Mouse (Mus musculus): ENCODE measurements around the gene Evc.

Gene Evc

DNA sequence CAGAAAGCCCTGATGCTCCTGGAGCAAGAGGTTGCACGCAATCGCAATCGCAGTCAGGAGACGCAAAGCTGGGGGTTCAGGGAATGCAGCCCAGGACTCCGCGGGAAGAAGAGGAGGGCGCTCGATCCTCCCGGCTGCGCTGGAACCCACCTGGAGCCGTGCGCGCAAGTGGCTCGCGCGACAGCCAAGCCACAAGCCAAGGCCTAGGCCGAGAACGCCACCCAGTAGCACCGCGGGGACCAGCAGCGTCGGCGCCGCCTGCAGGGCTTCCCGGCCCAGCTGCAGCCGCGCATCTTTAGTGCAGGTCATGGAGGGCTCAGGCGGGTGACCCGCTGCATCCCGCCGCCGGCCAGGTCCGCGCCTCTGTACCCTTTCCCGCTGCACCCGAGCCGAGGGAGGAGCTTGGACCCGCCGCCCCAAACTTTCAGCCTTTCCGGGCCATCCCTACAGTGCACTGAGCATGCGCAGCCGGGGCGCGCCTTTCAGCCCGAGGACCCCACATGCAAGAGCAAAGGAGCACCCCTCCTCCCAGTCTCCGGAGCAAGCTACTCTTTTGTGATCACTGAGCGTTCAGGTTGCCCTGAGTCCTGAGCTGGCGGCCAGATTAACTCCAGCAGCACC, at the start of gene Evc:
Gene Evc, minus strand, starts transcription at position 410 of the 621 bp plus-strand sequence.
- peak; percentile 81 for DNase-seq (ENCODE audit: low spot score)

DNA sequence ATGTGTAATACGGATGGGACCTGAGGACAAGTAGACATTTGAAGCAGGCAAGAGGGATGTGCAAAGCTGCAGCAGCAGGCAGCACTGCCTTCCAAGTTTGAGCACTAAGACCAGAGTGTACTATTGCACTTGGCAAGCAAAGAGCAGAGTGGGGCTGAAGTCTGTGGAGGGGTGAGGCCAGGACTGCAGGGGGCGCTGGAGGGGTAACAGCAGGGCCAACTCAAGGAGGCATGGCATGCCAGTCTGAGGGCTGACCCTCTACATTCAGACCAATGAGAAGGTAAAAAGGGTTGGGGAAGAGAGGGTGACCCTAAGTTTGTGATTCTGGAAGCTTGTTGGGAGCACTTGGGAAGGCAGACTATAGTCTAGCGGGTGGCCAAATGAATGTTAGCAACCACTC, 46.9 kb upstream of the Evc start:
- no peak for DNase-seq (ENCODE audit: low spot score)

DNA sequence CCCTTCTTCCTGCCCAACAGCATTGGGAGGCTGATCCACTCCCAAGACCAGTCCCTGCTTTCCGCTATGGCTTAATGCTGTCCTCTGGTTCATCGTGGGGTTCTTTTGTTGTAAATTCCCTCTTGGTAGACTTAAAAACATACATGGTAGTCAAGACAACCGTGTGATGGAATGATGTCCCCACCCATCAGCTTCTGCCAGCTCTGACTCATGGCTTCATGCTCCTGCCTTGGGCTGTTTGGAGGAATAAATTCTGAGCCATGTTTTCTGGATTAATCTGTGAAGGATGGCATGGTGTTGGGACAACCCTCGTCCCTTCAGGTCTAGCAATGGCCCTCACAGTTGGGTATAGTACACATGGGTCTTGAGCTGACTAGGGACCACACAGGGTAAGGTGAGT, 43.9 kb upstream of the Evc start:
- DNase-seq (ENCODE audit: low spot score) = no peak

GRCm38 (mm10) chr5:37377376-37377775, 40.7 kb upstream of the Evc start:
- DNase-seq (ENCODE audit: low spot score) = no peak

DNA sequence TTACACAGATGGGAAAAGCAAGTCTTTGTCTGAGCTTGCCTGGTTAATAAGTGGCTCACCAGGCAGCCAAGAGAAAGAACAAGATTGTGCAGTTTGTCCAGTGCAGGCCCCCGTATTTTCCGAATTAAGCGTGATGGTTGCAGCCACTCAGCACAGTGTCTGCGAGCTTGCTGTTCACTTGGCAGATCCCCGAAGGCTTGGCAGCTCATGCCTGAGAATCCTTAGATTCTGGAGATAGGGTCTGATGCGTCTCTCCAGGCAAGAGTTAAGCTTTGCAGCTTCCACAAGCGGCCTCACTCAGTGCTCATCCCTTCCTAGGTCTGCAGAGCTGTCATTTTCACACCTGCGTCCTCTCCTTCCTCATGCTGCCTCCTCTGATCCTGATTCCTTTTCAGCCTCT, 32.1 kb upstream of the Evc start:
- no peak for DNase-seq (ENCODE audit: low spot score)

DNA sequence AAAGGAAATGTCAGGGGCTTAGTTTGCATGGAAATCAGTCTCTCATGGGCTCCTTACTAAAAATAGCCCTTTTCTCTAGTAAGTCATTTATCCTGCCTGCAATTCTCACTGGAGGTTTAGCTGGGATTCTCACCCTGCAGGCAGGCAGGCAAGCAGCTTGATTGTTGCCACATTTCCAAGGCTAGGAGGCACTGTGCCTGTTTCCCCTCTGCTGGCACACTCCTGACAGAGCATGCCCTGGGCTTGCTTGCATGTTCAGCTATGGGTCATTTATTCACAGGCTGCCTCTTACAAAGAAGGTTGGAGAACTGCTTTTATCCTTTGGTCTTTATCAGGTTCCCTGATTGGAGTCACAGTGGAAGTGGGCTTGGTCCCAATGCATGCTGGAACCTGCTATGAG, 29.1 kb upstream of the Evc start:
- DNase-seq (ENCODE audit: low spot score) = no peak

DNA sequence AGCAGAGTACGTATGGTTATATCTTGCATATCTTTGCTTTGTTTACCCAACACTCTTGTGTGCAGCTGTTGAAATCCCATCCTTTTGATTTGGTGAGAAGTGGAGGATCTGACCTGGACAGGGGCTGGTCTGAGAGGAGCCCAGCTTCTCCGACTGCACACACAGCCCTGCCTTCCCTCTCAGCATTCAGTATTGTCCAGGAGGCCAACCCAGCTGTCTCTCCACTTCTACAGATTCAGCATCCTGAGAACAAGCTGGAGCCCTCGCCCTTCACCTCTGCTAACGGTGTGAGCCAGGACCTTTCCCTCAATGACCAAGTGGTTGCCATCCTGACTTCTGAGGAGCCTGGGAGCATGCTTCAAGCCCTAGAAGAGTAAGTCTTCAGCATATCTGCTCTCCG, 26.6 kb upstream of the Evc start:
- no peak for DNase-seq (ENCODE audit: low spot score)

GRCm38 (mm10) chr5:37362618-37363017, 25.9 kb upstream of the Evc start:
- no peak for DNase-seq (ENCODE audit: low spot score)

DNA sequence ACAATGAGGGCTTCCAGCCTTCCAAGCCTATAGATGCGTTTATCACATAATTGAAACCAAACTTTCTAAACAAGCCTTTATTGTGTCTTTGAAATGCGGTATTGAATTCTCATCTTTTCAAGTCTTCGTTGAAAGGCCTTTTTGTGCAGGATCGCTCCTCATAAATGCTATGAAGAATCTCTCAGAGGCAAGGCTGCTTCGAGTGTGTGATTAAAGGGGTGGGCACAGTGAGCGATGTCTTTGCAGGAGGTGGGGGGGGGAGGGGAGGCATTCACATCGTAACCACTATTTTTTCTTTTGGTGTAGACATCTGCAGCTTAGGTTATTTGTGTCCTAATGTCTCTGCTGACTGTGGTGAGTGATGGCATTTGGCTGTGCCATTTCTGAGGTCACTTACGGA, 19.3 kb upstream of the Evc start:
- DNase-seq (ENCODE audit: low spot score) = no peak

- peak; percentile 74 for DNase-seq (ENCODE audit: low spot score)
Observed at GRCm38 (mm10) chr5:37354385-37354784, 17.7 kb upstream of the Evc start.

DNA sequence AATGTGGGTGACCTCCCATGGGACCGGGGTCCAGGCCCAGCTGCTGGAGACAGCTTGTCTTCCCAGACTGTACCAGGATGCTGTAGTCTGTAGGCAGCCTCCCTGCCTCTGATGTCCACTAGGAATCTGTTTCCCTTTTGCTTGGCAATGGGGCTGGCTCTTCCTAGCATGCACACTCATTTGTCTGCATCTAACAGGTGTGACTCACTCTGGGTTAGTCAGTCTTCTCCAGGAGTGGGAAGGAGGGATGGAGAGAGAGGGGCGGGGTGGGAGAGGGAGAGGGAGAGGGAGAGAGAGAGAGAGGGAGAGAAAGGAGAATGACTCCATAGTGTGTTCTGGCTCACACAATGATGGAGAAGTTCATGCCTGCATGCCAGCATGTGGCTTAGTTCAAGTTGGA, 15.1 kb upstream of the Evc start:
- DNase-seq (ENCODE audit: low spot score) = no peak

DNA sequence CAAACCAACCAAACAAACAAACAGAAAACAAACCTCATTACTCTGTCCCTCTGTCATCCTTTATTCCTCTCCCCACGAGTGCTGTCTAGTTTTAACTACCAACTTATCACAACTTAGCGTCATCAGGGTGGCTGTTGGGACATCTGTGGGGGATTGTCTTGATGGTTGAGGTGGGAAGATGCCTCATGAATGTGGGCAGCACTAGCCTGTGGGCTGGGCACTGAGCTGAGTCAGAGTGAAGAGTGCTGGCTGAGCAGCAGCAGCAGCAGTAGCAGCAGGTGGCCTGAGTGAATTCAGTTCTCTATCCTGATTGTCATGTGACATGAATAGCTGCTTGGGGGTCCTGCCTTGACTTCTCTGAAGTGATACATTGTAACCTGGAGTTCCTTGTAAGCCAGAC, 7.3 kb upstream of the Evc start:
- no peak for DNase-seq (ENCODE audit: low spot score)

GRCm38 (mm10) chr5:37338288-37338687, 1.6 kb upstream of the Evc start, which contains the start of gene Evc2:
Gene Evc2 (plus strand): TSS chr5:37338499.
- DNase-seq (ENCODE audit: low spot score) = peak; percentile 80

DNA sequence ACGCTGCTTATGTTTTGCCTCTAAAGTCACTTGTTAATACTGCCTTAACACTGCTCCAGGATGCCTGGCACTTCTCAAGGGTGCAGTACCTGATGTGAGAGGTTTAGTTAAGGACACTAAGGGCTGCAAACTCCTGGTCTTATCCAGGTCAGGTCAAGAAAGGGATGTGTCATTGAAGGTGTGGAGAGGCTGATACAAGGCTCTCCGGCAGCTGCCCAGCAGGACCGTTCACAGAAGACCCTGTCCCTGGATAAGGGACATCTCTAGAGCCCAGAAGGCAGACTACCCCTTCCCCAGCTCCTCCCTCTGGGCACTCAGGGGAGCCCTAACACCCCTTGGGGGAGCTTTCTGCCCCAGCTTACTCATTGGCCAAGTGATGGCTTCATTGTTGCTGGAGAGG, 1.0 kb upstream of the Evc start:
- no peak for DNase-seq (ENCODE audit: low spot score)

- DNase-seq (ENCODE audit: low spot score) = no peak
Observed at GRCm38 (mm10) chr5:37335061-37335460, 1.6 kb downstream of the Evc start.

GRCm38 (mm10) chr5:37332066-37332465, 4.6 kb downstream of the Evc start:
- DNase-seq (ENCODE audit: low spot score) = no peak

GRCm38 (mm10) chr5:37331133-37331505, 5.6 kb downstream of the Evc start:
- no peak for DNase-seq (ENCODE audit: low spot score)

DNA sequence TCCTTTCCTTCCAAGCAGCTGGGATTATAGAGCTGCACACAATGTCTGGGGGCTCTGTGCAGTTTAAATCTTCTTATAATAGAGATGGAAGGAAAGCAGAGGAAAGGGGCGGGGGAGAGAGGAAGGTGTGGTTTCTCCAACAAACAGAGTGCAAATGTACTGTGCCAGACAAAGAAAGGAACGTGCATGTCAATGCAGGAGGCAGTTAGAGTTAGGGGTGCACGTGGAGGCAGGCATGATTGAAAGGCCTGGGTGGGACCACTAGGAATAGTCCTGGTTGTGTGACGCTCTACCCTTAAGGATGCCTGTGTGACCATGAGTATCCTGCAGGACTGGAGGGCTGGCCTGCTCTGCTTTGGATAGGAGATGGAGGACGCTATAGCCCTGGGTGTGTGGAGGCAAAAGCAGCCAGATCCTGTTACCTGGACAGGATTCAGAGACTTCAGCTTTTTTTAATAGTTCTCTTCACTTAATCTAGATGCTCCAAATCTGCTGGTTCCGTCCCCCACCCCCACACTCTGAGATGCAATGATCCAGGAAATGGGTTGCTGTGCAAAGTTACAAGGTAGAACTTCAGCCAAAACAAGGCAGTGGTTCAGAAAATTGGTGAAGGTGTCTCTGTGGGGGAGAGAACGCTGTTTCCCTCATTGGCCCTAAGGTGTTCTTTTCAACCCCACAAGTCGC, 6.1 kb downstream of the Evc start:
- no peak for DNase-seq (ENCODE audit: low spot score)

GRCm38 (mm10) chr5:37326675-37327074, 10.0 kb downstream of the Evc start:
- no peak for DNase-seq (ENCODE audit: low spot score)

- no peak for DNase-seq (ENCODE audit: low spot score)
Observed at GRCm38 (mm10) chr5:37320761-37321160, 15.9 kb downstream of the Evc start.

GRCm38 (mm10) chr5:37320174-37320573, 16.5 kb downstream of the Evc start:
- no peak for DNase-seq (ENCODE audit: low spot score)

DNA sequence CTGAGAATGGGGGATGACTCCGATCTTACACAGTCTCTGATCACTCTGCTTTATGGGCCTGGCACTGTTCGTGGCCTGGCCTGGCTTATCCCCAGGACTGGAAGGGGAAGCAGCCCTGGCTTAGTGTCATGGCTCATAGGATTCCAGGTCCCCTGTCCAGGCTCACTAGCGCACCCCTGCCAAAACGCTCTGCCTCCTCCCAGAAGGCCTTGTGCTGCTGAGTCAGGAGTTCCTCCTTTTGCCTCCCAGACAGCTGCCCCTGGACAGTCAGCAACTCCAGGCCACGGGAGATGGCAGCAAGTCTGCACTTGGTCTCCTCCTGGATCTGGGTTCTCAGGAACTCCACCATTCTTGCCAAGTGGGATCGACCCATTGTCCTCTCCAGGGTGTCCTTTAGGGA, 18.0 kb downstream of the Evc start:
- no peak for DNase-seq (ENCODE audit: low spot score)

- no peak for DNase-seq (ENCODE audit: low spot score)
Observed at GRCm38 (mm10) chr5:37312980-37313722, 23.5 kb downstream of the Evc start.

Measured in retina, embryonic 14.5 days (tissue).